Mouse (Mus musculus) retina, postnatal 7 days (tissue): ENCODE measurements around the gene Gm49320.
"Not testable (repeated sequence)": the region's sequence is repeated elsewhere in the genome, so short reads cannot be mapped to it uniquely, and the experiment has no call there.

Experiments
- DNase-seq: peaks from one replicate; pipeline ENCODE4 v3.0.0-alpha.2; 2012; ENCODE audit warnings: low read depth, low spot score

The Gm49320 gene

GRCm38 (mm10) chr8:4226739-4227347 is 11.8 kb upstream of the Gm49320 start, which contains the start of gene Lrrc8e:
Gene Lrrc8e, plus strand, starts transcription at chr8:4226827.
- no peak for DNase-seq

- DNase-seq = no peak
These were observed 10.7 kb upstream of the Gm49320 start for GRCm38 (mm10) chr8:4227919-4228318.

- no peak for DNase-seq
These were observed 8.9 kb upstream of the Gm49320 start for GRCm38 (mm10) chr8:4229784-4230183.

- DNase-seq = no peak
These were observed 7.9 kb upstream of the Gm49320 start for GRCm38 (mm10) chr8:4230612-4231351.

- no peak for DNase-seq
These were observed 741 bp upstream of the Gm49320 start for GRCm38 (mm10) chr8:4237814-4238433.

GRCm38 (mm10) chr8:4239193-4239890 is 677 bp downstream of the Gm49320 start:
- no peak for DNase-seq

- DNase-seq = no peak
These were observed 6.4 kb downstream of the Gm49320 start for GRCm38 (mm10) chr8:4245061-4245460.

- no peak for DNase-seq
These were observed 7.1 kb downstream of the Gm49320 start for GRCm38 (mm10) chr8:4245737-4246136.

GRCm38 (mm10) chr8:4247241-4247640 is 8.6 kb downstream of the Gm49320 start:
- DNase-seq = no peak

GRCm38 (mm10) chr8:4247951-4248540 is 9.4 kb downstream of the Gm49320 start, which contains the start of gene Tgfbr3l:
Gene Tgfbr3l, plus strand, starts transcription at chr8:4248214.
- no peak for DNase-seq

- DNase-seq = no peak
These were observed 10.5 kb downstream of the Gm49320 start for GRCm38 (mm10) chr8:4249213-4249612.

GRCm38 (mm10) chr8:4250306-4250970 is 11.8 kb downstream of the Gm49320 start:
- peak; percentile 67 for DNase-seq

- DNase-seq = no peak
These were observed 13.6 kb downstream of the Gm49320 start for GRCm38 (mm10) chr8:4252116-4252760.

- DNase-seq = peak; percentile 94
These were observed 14.5 kb downstream of the Gm49320 start, which contains the start of gene Snapc2 for GRCm38 (mm10) chr8:4252934-4253841. Gene Snapc2, plus strand, starts transcription at chr8:4253080.

- no peak for DNase-seq
These were observed 15.3 kb downstream of the Gm49320 start for GRCm38 (mm10) chr8:4254001-4254400.

- DNase-seq = not testable (repeated sequence)
These were observed 16.8 kb downstream of the Gm49320 start for GRCm38 (mm10) chr8:4255471-4255870.

- DNase-seq = no peak
These were observed 18.2 kb downstream of the Gm49320 start for GRCm38 (mm10) chr8:4256911-4257310.

- no peak for DNase-seq
These were observed 18.7 kb downstream of the Gm49320 start for GRCm38 (mm10) chr8:4257350-4257749.

GRCm38 (mm10) chr8:4258233-4258632 is 19.6 kb downstream of the Gm49320 start:
- peak; percentile 55 for DNase-seq
